Mouse (Mus musculus) midbrain, embryonic 16.5 days (tissue): ENCODE results near the gene Chd9. TPM values are rescaled to one million over a fixed set of nuclear protein-coding genes. Genes with fewer than 3 reads are reported as not detected.
"Not testable (repeated sequence)": the region's sequence is repeated elsewhere in the genome, so short reads cannot be mapped to it uniquely, and the experiment has no call there.

ENCODE experiments used
- ATAC-seq: fragments of 200-750 bp; cut with Nextera tagmentation; 2 replicates; pipeline ENCODE4 v1.8.0; 2017; ENCODE audit warnings: moderate TSS enrichment
- H3K27ac ChIP-seq: fragments of 300-500 bp; sonication (generic); 2 replicates; pipeline ENCODE4 v1.5.1; 2014; ENCODE audit warnings: mild to moderate bottlenecking, low read length, mixed read lengths
- H3K27me3 ChIP-seq: fragments of 300-500 bp; sonication (generic); 2 replicates; pipeline ENCODE4 v1.6.1; 2014; ENCODE audit warnings: low read depth, low read length, mixed read lengths; ENCODE audit not compliant: control insufficient read depth, insufficient read depth
- H3K36me3 ChIP-seq: fragments of 300-500 bp; sonication (generic); 2 replicates; pipeline ENCODE4 v1.6.1; 2014; ENCODE audit warnings: mild to moderate bottlenecking, low read length, moderate library complexity, mixed read lengths; ENCODE audit not compliant: control insufficient read depth, insufficient read depth
- H3K4me1 ChIP-seq: fragments of 300-500 bp; sonication (generic); 2 replicates; pipeline ENCODE4 v1.6.1; 2014; ENCODE audit warnings: mild to moderate bottlenecking, low read length, mixed read lengths; ENCODE audit not compliant: control insufficient read depth, insufficient read depth
- H3K4me2 ChIP-seq: fragments of 300-500 bp; sonication (generic); 2 replicates; pipeline ENCODE4 v1.6.1; 2014; ENCODE audit warnings: mild to moderate bottlenecking, low read length, mixed read lengths
- H3K4me3 ChIP-seq: fragments of 300-500 bp; sonication (generic); 2 replicates; pipeline ENCODE4 v1.5.1; 2014; ENCODE audit warnings: low read depth, mild to moderate bottlenecking, low read length, moderate library complexity, mixed read lengths
- H3K9ac ChIP-seq: fragments of 300-500 bp; sonication (generic); 2 replicates; pipeline ENCODE4 v1.6.1; 2014; ENCODE audit warnings: low read depth, low read length, mixed read lengths
- H3K9me3 ChIP-seq: fragments of 300-500 bp; sonication (generic); replicated peaks from 2 replicates; pipeline ENCODE4 v1.6.1; 2014; ENCODE audit warnings: mild to moderate bottlenecking, low read length, mixed read lengths; ENCODE audit not compliant: control insufficient read depth, poor library complexity, severe bottlenecking
- WGBS: fragments of 180-500 bp; shearing (Covaris S2); extraction: QIAGEN DNeasy Blood & Tissue Kit; methylation state at CpG from one replicate; pipeline ENCODE4 v1.1.7; 2014; 5-methylcytosine and 5-hydroxymethylcytosine counted together
- polyA plus RNA-seq: library from polyadenylated mRNA; unstranded; fragments of >200 nt; fragmentation: Nextera tagmentation; extraction: Ambion mirVana; gene quantifications from 2 replicates; pipeline ENCODE4 v1.2.1, GENCODE M21; 2015

Chd9 gene
- polyA plus RNA-seq, 1 experiment from 2014 or later: 68.4 TPM

DNA sequence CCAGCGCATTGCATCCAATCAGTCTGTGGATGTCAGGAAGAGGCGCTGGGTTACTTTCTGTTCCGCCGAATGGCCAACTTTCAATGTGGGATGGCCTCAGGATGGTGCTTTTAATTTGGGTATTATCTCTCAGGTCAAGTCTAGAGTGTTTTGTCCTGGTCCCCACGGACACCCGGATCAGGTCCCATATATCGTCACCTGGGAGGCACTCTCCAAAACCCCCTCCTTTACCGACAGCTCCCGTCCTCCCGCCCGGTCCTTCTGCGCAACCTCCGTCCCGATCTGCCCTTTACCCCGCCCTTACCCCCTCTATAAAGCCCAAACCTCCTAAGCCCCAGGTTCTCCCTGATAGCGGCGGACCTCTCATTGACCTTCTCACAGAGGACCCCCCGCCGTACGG is 59.2 kb downstream of the Chd9 start:
- H3K27me3 ChIP-seq, H3K36me3 ChIP-seq, H3K9me3 ChIP-seq, ATAC-seq, H3K4me2 ChIP-seq, H3K9ac ChIP-seq, H3K27ac ChIP-seq, H3K4me1 ChIP-seq: not testable (repeated sequence)
- H3K4me3 ChIP-seq: peak overlapping the region; percentile 32
- no CpG with 5 or more reads among the region's 20 CpGs for WGBS

- H3K36me3 ChIP-seq: no peaks in the 10 kb centered on the region
- H3K9me3 ChIP-seq: no peaks in the 10 kb centered on the region
- H3K27me3 ChIP-seq: no peaks in the 10 kb centered on the region
- no peak overlapping the region for H3K4me2 ChIP-seq
- no peak for ATAC-seq
- WGBS: 93% methylated on average over 7 of the region's 8 CpGs
- H3K9ac ChIP-seq: no peak overlapping the region
- H3K4me3 ChIP-seq: no peak overlapping the region
- H3K4me1 ChIP-seq: no peaks in the 10 kb centered on the region
- no peak overlapping the region for H3K27ac ChIP-seq
Observed at GRCm38 (mm10) chr8:90891872-90892578, 63.9 kb downstream of the Chd9 start.

DNA sequence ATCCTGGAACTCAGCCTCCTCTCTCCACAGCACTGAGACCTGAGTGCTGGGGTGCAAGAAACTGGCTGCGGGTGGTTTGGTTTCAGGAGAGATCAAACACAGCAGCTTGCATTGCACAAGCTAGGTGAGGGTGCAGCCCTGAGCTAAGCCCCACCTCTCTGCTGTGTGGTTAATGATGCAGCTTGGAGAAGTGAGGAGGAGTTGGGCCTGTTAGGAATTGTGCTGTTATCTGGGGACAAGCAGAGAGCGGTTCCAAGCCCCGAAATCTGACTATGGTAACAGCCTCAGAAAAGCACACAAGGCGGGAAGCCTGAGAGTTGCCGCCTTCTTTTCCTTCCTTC is 64.4 kb downstream of the Chd9 start:
- H3K9ac ChIP-seq: no peak overlapping the region
- H3K4me1 ChIP-seq: no peaks in the 10 kb centered on the region
- ATAC-seq: no peak
- 87% methylated on average over 5 of the region's 5 CpGs for WGBS
- H3K36me3 ChIP-seq: no peaks in the 10 kb centered on the region
- no peaks in the 10 kb centered on the region for H3K27me3 ChIP-seq
- no peak overlapping the region for H3K27ac ChIP-seq
- H3K4me2 ChIP-seq: no peak overlapping the region
- H3K4me3 ChIP-seq: no peak overlapping the region
- H3K9me3 ChIP-seq: no peaks in the 10 kb centered on the region

DNA sequence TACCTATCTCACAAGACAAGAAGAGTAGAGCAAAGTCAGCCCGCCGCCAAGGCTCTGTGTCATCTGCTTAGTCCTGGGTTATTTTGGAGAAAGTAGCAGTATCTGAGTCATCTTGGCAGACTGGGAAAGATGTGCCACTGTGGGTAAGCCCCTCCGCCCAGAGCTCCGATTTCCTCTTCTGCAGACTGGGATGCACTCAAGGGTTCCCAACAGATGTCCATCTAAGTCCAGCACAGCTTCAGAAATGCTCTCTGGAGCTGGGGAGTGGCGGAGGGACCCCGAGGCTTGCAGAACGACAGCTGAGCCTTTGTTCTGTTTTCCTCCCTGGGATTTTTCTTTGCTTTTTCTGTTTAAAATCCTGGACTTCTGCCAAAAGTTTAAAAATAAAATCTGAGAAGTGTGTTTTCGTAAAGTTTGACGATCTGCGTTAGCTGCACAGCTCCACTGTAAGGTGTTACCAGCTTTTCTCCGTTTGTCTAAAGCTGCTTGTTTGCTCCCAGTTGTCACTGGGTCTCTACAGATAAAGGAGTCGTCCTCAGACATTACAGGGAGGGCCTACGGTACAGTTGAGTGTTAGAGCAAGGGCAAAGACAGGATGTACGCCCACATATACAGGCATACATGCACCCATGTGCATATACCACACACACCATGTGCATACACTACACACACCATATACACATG is 66.2 kb downstream of the Chd9 start:
- 66% methylated on average over 14 of the region's 14 CpGs for WGBS
- no peaks in the 10 kb centered on the region for H3K4me1 ChIP-seq
- no peak overlapping the region for H3K4me3 ChIP-seq
- H3K27ac ChIP-seq: no peak overlapping the region
- H3K27me3 ChIP-seq: no peaks in the 10 kb centered on the region
- H3K9ac ChIP-seq: no peak overlapping the region
- no peaks in the 10 kb centered on the region for H3K36me3 ChIP-seq
- no peak for ATAC-seq
- no peaks in the 10 kb centered on the region for H3K9me3 ChIP-seq
- H3K4me2 ChIP-seq: no peak overlapping the region

- WGBS: 54% methylated on average over 5 of the region's 5 CpGs
- Histone ChIP-seq H3K36me3 (no peaks in the 10 kb centered on the region), H3K4me1 (no peaks in the 10 kb centered on the region), H3K27ac (no peak overlapping the region), H3K9me3 (no peaks in the 10 kb centered on the region), H3K27me3 (no peaks in the 10 kb centered on the region), H3K9ac (no peak overlapping the region), H3K4me2 (no peak overlapping the region), H3K4me3 (no peak overlapping the region)
- ATAC-seq: no peak
Observed at GRCm38 (mm10) chr8:90897343-90897742, 69.2 kb downstream of the Chd9 start.

GRCm38 (mm10) chr8:90898578-90898977 is 70.4 kb downstream of the Chd9 start:
- no peak overlapping the region for H3K4me3 ChIP-seq
- no peak overlapping the region for H3K9ac ChIP-seq
- H3K27me3 ChIP-seq: no peaks in the 10 kb centered on the region
- 40% methylated on average over 6 of the region's 6 CpGs for WGBS
- no peak overlapping the region for H3K4me2 ChIP-seq
- no peaks in the 10 kb centered on the region for H3K36me3 ChIP-seq
- H3K4me1 ChIP-seq: no peaks in the 10 kb centered on the region
- ATAC-seq: no peak
- H3K9me3 ChIP-seq: no peaks in the 10 kb centered on the region
- H3K27ac ChIP-seq: no peak overlapping the region

GRCm38 (mm10) chr8:90902002-90902401 is 73.8 kb downstream of the Chd9 start:
- Histone ChIP-seq H3K4me3 (no peak overlapping the region), H3K36me3 (no peaks in the 10 kb centered on the region), H3K9me3 (no peaks in the 10 kb centered on the region), H3K27ac (no peak overlapping the region), H3K4me2 (no peak overlapping the region), H3K4me1 (no peaks in the 10 kb centered on the region), H3K27me3 (no peaks in the 10 kb centered on the region), H3K9ac (no peak overlapping the region)
- WGBS: 84% methylated on average over 2 of the region's 2 CpGs
- ATAC-seq: no peak

- WGBS: 62% methylated on average over 2 of the region's 2 CpGs
- no peak overlapping the region for H3K4me3 ChIP-seq
- H3K27me3 ChIP-seq: no peaks in the 10 kb centered on the region
- no peaks in the 10 kb centered on the region for H3K9me3 ChIP-seq
- no peak overlapping the region for H3K9ac ChIP-seq
- ATAC-seq: no peak
- no peaks in the 10 kb centered on the region for H3K36me3 ChIP-seq
- no peak overlapping the region for H3K27ac ChIP-seq
- no peak overlapping the region for H3K4me2 ChIP-seq
- H3K4me1 ChIP-seq: no peaks in the 10 kb centered on the region
Observed at GRCm38 (mm10) chr8:90904171-90904706, 76.1 kb downstream of the Chd9 start.

- H3K4me3 ChIP-seq: no peak overlapping the region
- 92% methylated on average over 4 of the region's 4 CpGs for WGBS
Observed at GRCm38 (mm10) chr8:90906922-90907321, 78.8 kb downstream of the Chd9 start.

More at GRCm38 (mm10) chr8:90906922-90907321, 78.8 kb downstream of the Chd9 start:
- Histone ChIP-seq H3K9ac (no peak overlapping the region), H3K4me2 (peak overlapping the region; percentile 90; the same call in 1 of the 2 replicates), H3K9me3 (no peaks in the 10 kb centered on the region), H3K27me3 (no peaks in the 10 kb centered on the region), H3K4me1 (no peaks in the 10 kb centered on the region), H3K27ac (no peak overlapping the region), H3K36me3 (no peaks in the 10 kb centered on the region)
- no peak for ATAC-seq
